Mouse (Mus musculus): Measurements from ENCODE around the gene Angptl4. TPM values are rescaled to one million over a fixed set of nuclear protein-coding genes. Genes with fewer than 3 reads are reported as not detected.
A peak's percentile ranks its signal among the peaks of the same experiment; 100 is the strongest.

Gene Angptl4
- total and polyA plus RNA-seq, 2 experiments, result 28.1 to 142 TPM

DNA sequence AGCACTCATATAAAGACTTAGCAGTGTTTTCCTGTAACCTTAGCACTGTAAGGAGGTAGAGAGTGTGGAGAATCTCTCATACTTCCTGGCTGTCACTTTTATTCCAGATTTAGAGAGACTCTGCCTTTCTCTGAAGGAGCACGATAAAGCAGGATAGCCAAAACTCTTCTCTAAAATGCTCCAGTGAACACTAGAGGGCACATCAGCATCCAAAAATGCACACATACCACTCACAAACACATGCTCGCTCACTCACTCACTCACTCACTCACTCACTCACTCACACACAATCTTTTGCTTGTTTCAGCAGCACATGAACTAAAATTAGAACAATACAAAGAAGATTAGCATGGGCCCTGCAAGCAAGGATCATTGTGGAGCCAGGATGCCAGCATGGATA, 52.4 kb downstream of the Angptl4 start:
- H3K27me3 ChIP-seq (ENCODE audit: control insufficient read depth, insufficient read depth, low read length), result no peaks in the 10 kb centered on the region
- no peak for TF ChIP-seq POLR2A (IDR thresholded peaks at IDR 0.05; ENCODE audit: extremely low read depth, insufficient read depth, low read length)
- TF ChIP-seq CTCF (IDR thresholded peaks at IDR 0.05; ENCODE audit: low read depth, low read length), result no peak
- H3K27ac ChIP-seq (replicated peaks; ENCODE audit: insufficient read depth, low read depth, low read length), result no peak overlapping the region
- H3K4me1 ChIP-seq (ENCODE audit: control insufficient read depth, insufficient read depth, low read length), result no peaks in the 10 kb centered on the region
- H3K79me2 ChIP-seq (ENCODE audit: control insufficient read depth, insufficient read depth, low read length), result no peaks in the 10 kb centered on the region
- 38% methylated on average over 2 of the region's 2 CpGs for WGBS
- H3K4me3 ChIP-seq (ENCODE audit: insufficient read depth, low read depth, low read length), result no peak overlapping the region
- no peak overlapping the region for H3K9ac ChIP-seq (ENCODE audit: low read depth, low read length)
- no peaks in the 10 kb centered on the region for H3K36me3 ChIP-seq (ENCODE audit: control insufficient read depth, insufficient read depth, low read length)
- peak; percentile 39 for DNase-seq (ENCODE audit: extremely low read depth, low read depth, low spot score)

DNA sequence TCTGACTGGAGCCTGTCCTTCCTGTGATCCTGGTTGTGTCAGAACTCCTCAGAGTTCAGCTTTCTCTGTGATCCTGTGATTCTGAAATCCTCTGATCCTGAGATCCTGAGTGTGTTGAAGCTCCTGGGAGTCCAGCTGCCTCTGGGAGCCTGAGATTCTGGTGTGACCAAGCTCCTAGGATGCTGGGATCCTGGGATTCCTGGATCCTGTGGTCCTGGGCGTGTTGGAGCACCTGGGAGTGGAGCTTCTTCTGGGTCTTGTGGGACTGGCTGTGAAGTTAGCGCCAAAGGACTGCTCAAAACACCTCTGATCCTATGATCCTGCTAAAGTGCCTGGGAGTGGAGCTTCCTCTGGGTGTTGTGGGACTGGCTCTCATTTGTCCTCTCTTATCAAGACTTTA, 53.2 kb downstream of the Angptl4 start:
- Histone ChIP-seq H3K4me1 (ENCODE audit: control insufficient read depth, insufficient read depth, low read length) (no peaks in the 10 kb centered on the region), H3K4me3 (ENCODE audit: insufficient read depth, low read depth, low read length) (no peak overlapping the region), H3K79me2 (ENCODE audit: control insufficient read depth, insufficient read depth, low read length) (no peaks in the 10 kb centered on the region), H3K36me3 (ENCODE audit: control insufficient read depth, insufficient read depth, low read length) (no peaks in the 10 kb centered on the region), H3K27me3 (ENCODE audit: control insufficient read depth, insufficient read depth, low read length) (no peaks in the 10 kb centered on the region), H3K27ac (replicated peaks; ENCODE audit: insufficient read depth, low read depth, low read length) (no peak overlapping the region), H3K9ac (ENCODE audit: low read depth, low read length) (no peak overlapping the region)
- 93% methylated on average over 2 of the region's 2 CpGs for WGBS
- TF ChIP-seq CTCF (IDR thresholded peaks at IDR 0.05; ENCODE audit: low read depth, low read length) (no peak), POLR2A (IDR thresholded peaks at IDR 0.05; ENCODE audit: extremely low read depth, insufficient read depth, low read length) (no peak)
- no peak for DNase-seq (ENCODE audit: extremely low read depth, low read depth, low spot score)

Other genes with a start within 250 kb of the Angptl4 start
- gene Myo1f, start 226.1 kb downstream of the Angptl4 start, total RNA-seq (2014; rRNA removed), result 1.7 and 2.9 TPM in 2 replicates
- gene Myo1f, start 226.1 kb downstream of the Angptl4 start, polyA plus RNA-seq (2012; rRNA removed), result 1.1 and 1.4 TPM in 2 replicates
- 1.0 and 1.7 TPM in 2 replicates for gene Zfp414, start 152.7 kb downstream of the Angptl4 start, total RNA-seq (2014; rRNA removed)
- 15.1 and 15.5 TPM in 2 replicates for gene Zfp414, start 152.7 kb downstream of the Angptl4 start, polyA plus RNA-seq (2012; rRNA removed)
- 0.13 TPM in 1 of 2 replicates, not detected in the other for gene Pram1, start 143.8 kb downstream of the Angptl4 start, total RNA-seq (2014; rRNA removed)
- 0.23 and 0.45 TPM in 2 replicates for gene Pram1, start 143.8 kb downstream of the Angptl4 start, polyA plus RNA-seq (2012; rRNA removed)
- gene Hnrnpm, start 95.0 kb downstream of the Angptl4 start, total RNA-seq (2014; rRNA removed), result 49.9 and 53.7 TPM in 2 replicates
- 28.0 and 33.6 TPM in 2 replicates for gene Hnrnpm, start 95.0 kb downstream of the Angptl4 start, polyA plus RNA-seq (2012; rRNA removed)
- gene March2, start 63.2 kb downstream of the Angptl4 start, total RNA-seq (2014; rRNA removed), result 65.1 and 71.2 TPM in 2 replicates
- gene March2, start 63.2 kb downstream of the Angptl4 start, polyA plus RNA-seq (2012; rRNA removed), result 92.3 and 94.0 TPM in 2 replicates
- 23.3 and 45.2 TPM in 2 replicates for gene Rab11b, start 21.3 kb downstream of the Angptl4 start, total RNA-seq (2014; rRNA removed)
- gene Rab11b, start 21.3 kb downstream of the Angptl4 start, polyA plus RNA-seq (2012; rRNA removed), result 168 and 177 TPM in 2 replicates
- gene Kank3, start 28.7 kb upstream of the Angptl4 start, total RNA-seq (2014; rRNA removed), result 6.0 and 7.3 TPM in 2 replicates
- 9.5 and 13.4 TPM in 2 replicates for gene Kank3, start 28.7 kb upstream of the Angptl4 start, polyA plus RNA-seq (2012; rRNA removed)
- 275 and 294 TPM in 2 replicates for gene Rps28, start 42.7 kb upstream of the Angptl4 start, total RNA-seq (2014; rRNA removed)
- 374 and 500 TPM in 2 replicates for gene Rps28, start 42.7 kb upstream of the Angptl4 start, polyA plus RNA-seq (2012; rRNA removed)
- 214 and 217 TPM in 2 replicates for gene Ndufa7, start 42.7 kb upstream of the Angptl4 start, total RNA-seq (2014; rRNA removed)
- gene Ndufa7, start 42.7 kb upstream of the Angptl4 start, polyA plus RNA-seq (2012; rRNA removed), result 372 and 457 TPM in 2 replicates
- gene Cd320, start 61.3 kb upstream of the Angptl4 start, total RNA-seq (2014; rRNA removed), result 7.1 and 7.5 TPM in 2 replicates
- gene Cd320, start 61.3 kb upstream of the Angptl4 start, polyA plus RNA-seq (2012; rRNA removed), result 13.0 and 16.9 TPM in 2 replicates
- not detected in 2 replicates for gene Gm7029, start 92.0 kb upstream of the Angptl4 start, total RNA-seq (2014; rRNA removed)
- not detected in 2 replicates for gene Gm7029, start 92.0 kb upstream of the Angptl4 start, polyA plus RNA-seq (2012; rRNA removed)
- 0.18 and 1.2 TPM in 2 replicates for gene Kifc1, start 108.8 kb upstream of the Angptl4 start, total RNA-seq (2014; rRNA removed)
- gene Kifc1, start 108.8 kb upstream of the Angptl4 start, polyA plus RNA-seq (2012; rRNA removed), result 0.20 and 0.31 TPM in 2 replicates
- not detected in 2 replicates for gene Platr17, start 123.3 kb upstream of the Angptl4 start, total RNA-seq (2014; rRNA removed)
- gene Platr17, start 123.3 kb upstream of the Angptl4 start, polyA plus RNA-seq (2012; rRNA removed), result 0.18 TPM in 1 of 2 replicates, not detected in the other
- gene Daxx, start 127.6 kb upstream of the Angptl4 start, total RNA-seq (2014; rRNA removed), result 8.3 and 10.2 TPM in 2 replicates
- gene Daxx, start 127.6 kb upstream of the Angptl4 start, polyA plus RNA-seq (2012; rRNA removed), result 15.8 and 30.8 TPM in 2 replicates
- 47.2 and 58.5 TPM in 2 replicates for gene Tapbp, start 134.1 kb upstream of the Angptl4 start, total RNA-seq (2014; rRNA removed)
- gene Tapbp, start 134.1 kb upstream of the Angptl4 start, polyA plus RNA-seq (2012; rRNA removed), result 95.4 and 105 TPM in 2 replicates
- gene Zbtb22, start 134.1 kb upstream of the Angptl4 start, total RNA-seq (2014; rRNA removed), result 11.1 and 12.7 TPM in 2 replicates
- gene Zbtb22, start 134.1 kb upstream of the Angptl4 start, polyA plus RNA-seq (2012; rRNA removed), result 23.9 and 30.2 TPM in 2 replicates
- gene Rgl2, start 147.7 kb upstream of the Angptl4 start, total RNA-seq (2014; rRNA removed), result 9.8 and 10.9 TPM in 2 replicates
- 19.4 and 27.7 TPM in 2 replicates for gene Rgl2, start 147.7 kb upstream of the Angptl4 start, polyA plus RNA-seq (2012; rRNA removed)
- gene Pfdn6, start 158.5 kb upstream of the Angptl4 start, total RNA-seq (2014; rRNA removed), result 37.9 and 40.8 TPM in 2 replicates
- gene Pfdn6, start 158.5 kb upstream of the Angptl4 start, polyA plus RNA-seq (2012; rRNA removed), result 15.5 and 21.9 TPM in 2 replicates
- 9.3 and 11.3 TPM in 2 replicates for gene Wdr46, start 158.8 kb upstream of the Angptl4 start, total RNA-seq (2014; rRNA removed)
- gene Wdr46, start 158.8 kb upstream of the Angptl4 start, polyA plus RNA-seq (2012; rRNA removed), result 13.2 and 16.4 TPM in 2 replicates
- 0.54 and 0.55 TPM in 2 replicates for gene B3galt4, start 169.7 kb upstream of the Angptl4 start, total RNA-seq (2014; rRNA removed)
- gene B3galt4, start 169.7 kb upstream of the Angptl4 start, polyA plus RNA-seq (2012; rRNA removed), result 0.68 and 0.97 TPM in 2 replicates
- 10.5 and 10.9 TPM in 2 replicates for gene Vps52, start 174.0 kb upstream of the Angptl4 start, total RNA-seq (2014; rRNA removed)
- gene Vps52, start 174.0 kb upstream of the Angptl4 start, polyA plus RNA-seq (2012; rRNA removed), result 31.1 and 40.6 TPM in 2 replicates
- 1,559 and 1,933 TPM in 2 replicates for gene Rps18, start 174.2 kb upstream of the Angptl4 start, total RNA-seq (2014; rRNA removed)
- 224 and 252 TPM in 2 replicates for gene Rps18, start 174.2 kb upstream of the Angptl4 start, polyA plus RNA-seq (2012; rRNA removed)
- 2,105 and 2,348 TPM in 2 replicates for gene H2-K1, start 218.5 kb upstream of the Angptl4 start, total RNA-seq (2014; rRNA removed)
- 4,310 and 5,575 TPM in 2 replicates for gene H2-K1, start 218.5 kb upstream of the Angptl4 start, polyA plus RNA-seq (2012; rRNA removed)
- 10.0 and 13.7 TPM in 2 replicates for gene Ring1, start 242.8 kb upstream of the Angptl4 start, total RNA-seq (2014; rRNA removed)
- 29.7 and 33.8 TPM in 2 replicates for gene Ring1, start 242.8 kb upstream of the Angptl4 start, polyA plus RNA-seq (2012; rRNA removed)
- gene H2-Ke6, start 246.2 kb upstream of the Angptl4 start, total RNA-seq (2014; rRNA removed), result 76.5 and 80.5 TPM in 2 replicates
- 162 and 167 TPM in 2 replicates for gene H2-Ke6, start 246.2 kb upstream of the Angptl4 start, polyA plus RNA-seq (2012; rRNA removed)
- 51.2 and 54.7 TPM in 2 replicates for gene Slc39a7, start 249.9 kb upstream of the Angptl4 start, total RNA-seq (2014; rRNA removed)
- 98.0 and 115 TPM in 2 replicates for gene Slc39a7, start 249.9 kb upstream of the Angptl4 start, polyA plus RNA-seq (2012; rRNA removed)
- 13.0 and 17.0 TPM in 2 replicates for gene Rxrb, start 250.0 kb upstream of the Angptl4 start, total RNA-seq (2014; rRNA removed)
- gene Rxrb, start 250.0 kb upstream of the Angptl4 start, polyA plus RNA-seq (2012; rRNA removed), result 40.3 and 46.5 TPM in 2 replicates

Data from liver, adult 2 months (tissue).